31 mouse cellular contexts compared by ENCODE assay signal in the genomic region with DNA sequence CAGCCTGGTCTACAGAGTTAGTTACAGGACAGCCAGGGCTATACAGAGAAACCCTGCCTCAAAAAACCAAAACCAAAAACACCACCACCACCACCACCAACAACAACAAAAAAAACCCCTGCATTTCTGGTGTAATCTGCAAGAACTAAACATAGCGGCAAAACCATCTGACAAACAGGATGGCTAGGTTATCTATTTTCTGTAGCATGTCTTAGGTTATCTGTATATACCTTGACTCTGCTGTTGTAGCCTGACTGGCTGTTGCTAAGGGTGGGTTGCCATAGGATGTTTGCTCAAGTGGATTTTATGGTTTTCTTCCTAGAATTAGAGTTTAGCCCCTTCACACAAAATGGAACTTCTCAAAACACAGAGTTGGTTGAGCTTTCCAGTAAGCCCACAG. TPM values are rescaled to one million over a fixed set of nuclear protein-coding genes. Genes with fewer than 3 reads are reported as not detected.
"Had no signal": no experiment of that assay in that cellular context is flagged by ENCODE, and none has a peak within 500 bp of the region (broad histone marks: within the 10 kb centered on the region; RNA-seq: fewer than 3 reads in every experiment).

No protein-coding gene starts in this region.

- H3K9ac ChIP-seq: heart, embryonic 12.5 days; heart, embryonic 13.5 days; heart, embryonic 15.5 days; hindbrain, embryonic 12.5 days; hindbrain, embryonic 13.5 days; hindbrain, embryonic 14.5 days; hindbrain, embryonic 15.5 days; intestine, embryonic 15.5 days; kidney, embryonic 15.5 days had no signal

- H3K27me3 ChIP-seq: heart, embryonic 12.5 days; heart, embryonic 15.5 days; hindbrain, embryonic 12.5 days; hindbrain, embryonic 13.5 days; hindbrain, embryonic 15.5 days; intestine, embryonic 15.5 days had no signal

- H3K4me1 ChIP-seq: hindbrain, embryonic 10.5 days; hindbrain, embryonic 12.5 days; hindbrain, embryonic 13.5 days; hindbrain, embryonic 15.5 days; intestine, embryonic 15.5 days had no signal

- H3K27ac ChIP-seq: heart, embryonic 13.5 days; heart, embryonic 15.5 days; hindbrain, embryonic 10.5 days; hindbrain, embryonic 12.5 days; hindbrain, embryonic 13.5 days; hindbrain, embryonic 14.5 days; hindbrain, embryonic 15.5 days; hindbrain, postnatal 0 days; intestine, embryonic 15.5 days; kidney, embryonic 15.5 days; kidney, postnatal 0 days; layer of hippocampus, adult 2 months; left cerebral cortex, adult 2 months had no signal

- H3K9me3 ChIP-seq: heart, embryonic 12.5 days; heart, embryonic 13.5 days; heart, embryonic 15.5 days; hindbrain, embryonic 10.5 days; hindbrain, embryonic 12.5 days; hindbrain, embryonic 13.5 days; hindbrain, embryonic 15.5 days; intestine, embryonic 15.5 days; kidney, embryonic 15.5 days had no signal

- H3K36me3 ChIP-seq: heart, embryonic 12.5 days; heart, embryonic 13.5 days; heart, embryonic 15.5 days; hindbrain, embryonic 10.5 days; hindbrain, embryonic 12.5 days; hindbrain, embryonic 13.5 days; hindbrain, embryonic 15.5 days; intestine, embryonic 15.5 days; kidney, embryonic 15.5 days had no signal

- H3K4me3 ChIP-seq: heart, embryonic 12.5 days; heart, embryonic 13.5 days; heart, embryonic 15.5 days; hindbrain, embryonic 10.5 days; hindbrain, embryonic 12.5 days; hindbrain, embryonic 13.5 days; hindbrain, embryonic 15.5 days; intestine, embryonic 15.5 days; kidney, embryonic 15.5 days; layer of hippocampus, adult 2 months; left cerebral cortex, adult 2 months had no signal

- DNase-seq: heart, postnatal 10 days; heart, postnatal 14 days; heart, postnatal 36 days; heart, postnatal 4 days; kidney, adult 11 months; kidney, adult 18-20 months; kidney, adult 2 months; kidney, adult 8-10 months; kidney, adult 9 months; kidney, postnatal 10 days; kidney, postnatal 14 days; kidney, postnatal 25 days; kidney, postnatal 36 days; kidney, postnatal 4 days; layer of hippocampus, adult 9-11 months; layer of hippocampus, postnatal 36 days had no signal

RNA-seq across cellular contexts. Expression of a gene that starts 38.1 kb away (rescaled TPM):
- polyA plus RNA-seq: inflammation-experienced regulatory T-cells, adult 6 months had no signal
